Mouse (Mus musculus) lung, postnatal 0 days (tissue): Measurements from ENCODE around the gene Ptafr. TPM values are rescaled to one million over a fixed set of nuclear protein-coding genes. Genes with fewer than 3 reads are reported as not detected.

ENCODE experiments used
- ATAC-seq: fragments of 200-750 bp; cut with Nextera tagmentation; 2 replicates; pipeline ENCODE4 v1.8.0; 2017; ENCODE audit warnings: moderate library complexity
- DNase-seq: peaks from one replicate; pipeline ENCODE4 v3.0.0-alpha.2; 2016; ENCODE audit warnings: low spot score
- H3K27ac ChIP-seq: fragments of 300-500 bp; sonication (generic); 2 replicates; pipeline ENCODE4 v1.5.1; 2014; ENCODE audit warnings: antibody characterized with exemption, mild to moderate bottlenecking, low read length, mixed read lengths
- H3K27me3 ChIP-seq: fragments of 300-500 bp; sonication (generic); replicated peaks from 2 replicates; pipeline ENCODE4 v1.6.1; 2014; ENCODE audit warnings: low read length, mixed read lengths; ENCODE audit not compliant: insufficient read depth
- H3K36me3 ChIP-seq: fragments of 300-500 bp; sonication (generic); 2 replicates; pipeline ENCODE4 v1.6.1; 2014; ENCODE audit warnings: low read length, mixed read lengths; ENCODE audit not compliant: insufficient read depth
- H3K4me1 ChIP-seq: fragments of 300-500 bp; sonication (generic); 2 replicates; pipeline ENCODE4 v1.6.1; 2014; ENCODE audit warnings: antibody characterized with exemption, low read depth, low read length, mixed read lengths; ENCODE audit not compliant: insufficient read depth
- H3K4me2 ChIP-seq: fragments of 300-500 bp; sonication (generic); replicated peaks from 2 replicates; pipeline ENCODE4 v1.6.1; 2014; ENCODE audit warnings: low read depth, mild to moderate bottlenecking, low read length, moderate library complexity, mixed read lengths
- H3K4me3 ChIP-seq: fragments of 300-500 bp; sonication (generic); 2 replicates; pipeline ENCODE4 v1.5.1; 2014; ENCODE audit warnings: low read depth, low read length
- H3K9ac ChIP-seq: fragments of 300-500 bp; sonication (generic); replicated peaks from 2 replicates; pipeline ENCODE4 v1.6.1; 2014; ENCODE audit warnings: low read depth, mild to moderate bottlenecking
- H3K9me3 ChIP-seq: fragments of 300-500 bp; sonication (generic); 2 replicates; pipeline ENCODE4 v1.6.1; 2016; ENCODE audit warnings: low read length, mixed read lengths
- CTCF ChIP-seq: IDR thresholded peaks from 2 replicates; pipeline ENCODE4 v1.5.1; 2016; ENCODE audit warnings: antibody characterized with exemption, mild to moderate bottlenecking
- EP300 ChIP-seq: IDR thresholded peaks from 2 replicates; pipeline ENCODE4 v1.6.1; 2016; ENCODE audit warnings: antibody characterized with exemption, mild to moderate bottlenecking, control low read depth
- WGBS: fragments of 180-500 bp; shearing (Covaris S2); extraction: QIAGEN DNeasy Blood & Tissue Kit; methylation state at CpG from one replicate; pipeline ENCODE4 v1.1.7; 2014; 5-methylcytosine and 5-hydroxymethylcytosine counted together
- polyA plus RNA-seq: library from polyadenylated mRNA; unstranded; fragments of >200 nt; fragmentation: Nextera tagmentation; extraction: Ambion mirVana; gene quantifications from 2 replicates; pipeline ENCODE4 v1.2.1, GENCODE M21; 2015

Ptafr gene
- polyA plus RNA-seq, 1 experiment from 2014 or later, result 2.1 TPM

- H3K9me3 ChIP-seq, result no peaks in the 10 kb centered on the region
- TF ChIP-seq EP300, result no peak
- no peak for TF ChIP-seq CTCF
- ATAC-seq (peak; percentile 47), DNase-seq (peak; percentile 43)
- no peak overlapping the region for H3K4me2 ChIP-seq
- no peak overlapping the region for H3K9ac ChIP-seq
- no peaks in the 10 kb centered on the region for H3K4me1 ChIP-seq
- peak overlapping the region; percentile 43; the same call in 1 of the 2 replicates for H3K27ac ChIP-seq
- no peaks in the 10 kb centered on the region for H3K27me3 ChIP-seq
- no peaks in the 10 kb centered on the region for H3K36me3 ChIP-seq
- 48% methylated on average over 6 of the region's 6 CpGs for WGBS
- no peak overlapping the region for H3K4me3 ChIP-seq
Observed at GRCm38 (mm10) chr4:132524808-132525207, 39.1 kb upstream of the Ptafr start.

DNA sequence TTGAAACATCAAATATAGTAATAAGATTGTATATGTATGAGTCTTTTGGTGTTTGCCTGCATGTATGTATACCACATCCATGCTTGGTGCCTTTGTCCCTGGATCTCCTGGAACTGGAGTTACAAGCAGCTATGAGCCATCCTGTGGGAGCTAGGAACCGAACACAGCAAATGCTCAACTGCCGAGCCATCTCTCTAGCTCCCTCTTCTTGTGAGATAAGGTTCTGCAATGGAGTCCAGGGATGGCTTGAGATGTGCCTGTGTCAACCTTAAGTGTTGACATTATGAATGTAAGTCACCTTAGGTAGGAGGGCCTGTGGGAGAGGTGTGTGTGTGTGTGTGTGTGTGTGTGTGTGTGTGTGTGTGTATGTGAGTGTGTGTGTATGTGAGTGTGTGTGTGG lies 37.2 kb upstream of the Ptafr start:
- Histone ChIP-seq H3K4me2 (no peak overlapping the region), H3K9me3 (no peaks in the 10 kb centered on the region), H3K27ac (no peak overlapping the region), H3K4me3 (no peak overlapping the region), H3K27me3 (no peaks in the 10 kb centered on the region), H3K4me1 (no peaks in the 10 kb centered on the region), H3K9ac (no peak overlapping the region), H3K36me3 (no peaks in the 10 kb centered on the region)
- no peak for TF ChIP-seq EP300
- peak; percentile 60 for TF ChIP-seq CTCF
- DNase-seq (no peak), ATAC-seq (no peak)
- WGBS, result 43% methylated on average over 2 of the region's 2 CpGs

- 0 out of 2 replicates have a peak, but pooled peaks cover 6% of the 10 kb centered on the region for H3K4me1 ChIP-seq
- no peak overlapping the region for H3K9ac ChIP-seq
- no peak overlapping the region for H3K4me2 ChIP-seq
- no peak overlapping the region for H3K27ac ChIP-seq
- ATAC-seq, result no peak
- DNase-seq, result no peak
- no peaks in the 10 kb centered on the region for H3K27me3 ChIP-seq
- H3K9me3 ChIP-seq, result no peaks in the 10 kb centered on the region
- WGBS, result 81% methylated on average over 8 of the region's 8 CpGs
- no peaks in the 10 kb centered on the region for H3K36me3 ChIP-seq
- TF ChIP-seq EP300, result no peak
- TF ChIP-seq CTCF, result no peak
- H3K4me3 ChIP-seq, result no peak overlapping the region
Observed at GRCm38 (mm10) chr4:132527917-132528522, 35.8 kb upstream of the Ptafr start.

GRCm38 (mm10) chr4:132529344-132529743 lies 34.5 kb upstream of the Ptafr start:
- H3K9ac ChIP-seq, result no peak overlapping the region
- H3K27ac ChIP-seq, result no peak overlapping the region
- H3K36me3 ChIP-seq, result no peaks in the 10 kb centered on the region
- H3K4me3 ChIP-seq, result no peak overlapping the region
- WGBS, result 68% methylated on average over 4 of the region's 4 CpGs
- no peaks in the 10 kb centered on the region for H3K9me3 ChIP-seq
- H3K27me3 ChIP-seq, result no peaks in the 10 kb centered on the region
- ATAC-seq (no peak), DNase-seq (peak; percentile 44)
- TF ChIP-seq EP300 (no peak), CTCF (no peak)
- no peak overlapping the region for H3K4me2 ChIP-seq
- 0 out of 2 replicates have a peak, but pooled peaks cover 6% of the 10 kb centered on the region for H3K4me1 ChIP-seq

DNA sequence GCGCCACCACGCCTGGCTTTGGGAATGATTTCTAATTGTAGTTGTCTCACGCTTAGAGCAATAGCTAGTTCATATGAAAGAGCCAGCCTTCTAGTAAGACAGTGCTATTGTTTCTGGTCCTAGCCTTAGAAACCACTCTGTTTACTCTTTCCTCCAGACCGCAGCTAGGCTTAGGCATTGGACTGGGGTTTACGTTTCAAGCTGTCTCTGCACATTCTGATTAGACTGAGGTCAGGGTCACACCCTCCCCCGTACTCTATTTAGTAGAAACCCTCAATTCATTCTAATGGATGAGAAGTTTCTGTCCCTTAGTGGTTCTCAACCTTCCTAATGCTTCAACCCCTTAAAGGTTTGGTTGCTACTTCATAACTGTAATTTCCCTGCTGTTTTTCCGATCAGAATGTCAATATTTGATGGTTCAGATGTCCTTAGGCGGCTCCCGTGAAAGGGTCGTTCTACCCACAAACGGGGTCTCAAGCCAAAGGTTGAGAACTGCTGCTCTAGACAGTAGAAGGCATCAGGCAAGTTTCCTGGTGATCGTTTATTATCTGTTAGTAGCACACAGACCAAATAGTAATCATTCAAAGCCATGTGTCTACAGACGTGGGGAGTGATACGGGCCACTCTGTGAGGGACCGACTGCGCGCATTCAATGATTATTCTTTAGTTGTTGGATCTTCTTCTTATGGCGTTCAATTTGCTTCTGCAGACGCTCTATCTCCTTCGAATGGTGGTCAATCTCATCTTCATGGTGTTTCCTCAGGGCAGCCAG lies 33.6 kb upstream of the Ptafr start:
- Histone ChIP-seq H3K4me1 (0 out of 2 replicates have a peak, but pooled peaks cover 6% of the 10 kb centered on the region), H3K27me3 (no peaks in the 10 kb centered on the region), H3K4me3 (no peak overlapping the region), H3K27ac (no peak overlapping the region), H3K4me2 (no peak overlapping the region), H3K9me3 (no peaks in the 10 kb centered on the region), H3K9ac (no peak overlapping the region), H3K36me3 (no peaks in the 10 kb centered on the region)
- WGBS, result 89% methylated on average over 20 of the region's 20 CpGs
- ATAC-seq, result no peak
- TF ChIP-seq CTCF (no peak), EP300 (no peak)
- no peak for DNase-seq

GRCm38 (mm10) chr4:132532496-132532895 lies 31.4 kb upstream of the Ptafr start:
- H3K27me3 ChIP-seq, result no peaks in the 10 kb centered on the region
- 1% methylated on average over 5 of the region's 5 CpGs for WGBS
- H3K36me3 ChIP-seq, result no peaks in the 10 kb centered on the region
- TF ChIP-seq EP300, result no peak
- TF ChIP-seq CTCF, result no peak
- peak overlapping the region; percentile 82 for H3K27ac ChIP-seq
- H3K4me2 ChIP-seq, result peak overlapping the region; percentile 71
- peaks cover 6% of the 10 kb centered on the region; the same call in 1 of the 2 replicates for H3K4me1 ChIP-seq
- ATAC-seq, result no peak
- no peak for DNase-seq
- H3K9ac ChIP-seq, result peak overlapping the region; percentile 65
- no peaks in the 10 kb centered on the region for H3K9me3 ChIP-seq
- peak overlapping the region; percentile 72 for H3K4me3 ChIP-seq
